Mouse (Mus musculus) liver, adult 2 months (tissue): Measurements from ENCODE around the gene Ubxn1. TPM values are rescaled to one million over a fixed set of nuclear protein-coding genes. Genes with fewer than 3 reads are reported as not detected.
A peak's percentile ranks its signal among the peaks of the same experiment; 100 is the strongest.
"Not testable (repeated sequence)": the region's sequence is repeated elsewhere in the genome, so short reads cannot be mapped to it uniquely, and the experiment has no call there.

Source experiments
- DNase-seq: peaks from one replicate; pipeline ENCODE4 v3.0.0-alpha.2; 2011; ENCODE audit warnings: low read depth, low spot score; ENCODE audit errors: extremely low read depth
- H3K27ac ChIP-seq: fragments of 200-500 bp; replicated peaks from 2 replicates; pipeline ENCODE4 v1.5.1; 2012; ENCODE audit warnings: low read depth, mild to moderate bottlenecking, control low read depth, inconsistent platforms, low read length; ENCODE audit not compliant: insufficient read depth
- H3K27me3 ChIP-seq: fragments of 200-500 bp; 2 replicates; pipeline ENCODE4 v1.6.1; 2012; ENCODE audit warnings: mild to moderate bottlenecking, moderate library complexity, low read length, inconsistent platforms; ENCODE audit not compliant: control insufficient read depth, insufficient read depth
- H3K36me3 ChIP-seq: fragments of 200-500 bp; 2 replicates; pipeline ENCODE4 v1.6.1; 2012; ENCODE audit warnings: low read length, inconsistent platforms; ENCODE audit not compliant: control insufficient read depth, insufficient read depth
- H3K4me1 ChIP-seq: fragments of 200-500 bp; 2 replicates; pipeline ENCODE4 v1.6.1; 2011; ENCODE audit warnings: low read length; ENCODE audit not compliant: control insufficient read depth, insufficient read depth
- H3K4me3 ChIP-seq: fragments of 200-500 bp; 2 replicates; pipeline ENCODE4 v1.5.1; 2011; ENCODE audit warnings: low read depth, mild to moderate bottlenecking, control low read depth, low read length, moderate library complexity; ENCODE audit not compliant: insufficient read depth
- H3K79me2 ChIP-seq: fragments of 200-500 bp; 2 replicates; pipeline ENCODE4 v1.6.1; 2012; ENCODE audit warnings: inconsistent platforms, mild to moderate bottlenecking, low read length, moderate library complexity; ENCODE audit not compliant: control insufficient read depth, insufficient read depth
- H3K9ac ChIP-seq: fragments of 200-500 bp; 2 replicates; pipeline ENCODE4 v1.6.1; 2012; ENCODE audit warnings: low read depth, mild to moderate bottlenecking, control low read depth, inconsistent platforms, low read length
- CTCF ChIP-seq: fragments of 200-500 bp; IDR thresholded peaks from 2 replicates; pipeline ENCODE4 v1.5.1; 2011; ENCODE audit warnings: low read depth, low read length, control low read depth
- POLR2A ChIP-seq: fragments of 200-500 bp; IDR thresholded peaks from 2 replicates; pipeline ENCODE4 v1.6.1; 2011; ENCODE audit warnings: low read length, control low read depth; ENCODE audit not compliant: insufficient read depth; ENCODE audit errors: extremely low read depth
- WGBS: fragments of 180-500 bp; shearing (Covaris S2); methylation state at CpG from one replicate; pipeline ENCODE4 v1.1.7; 2018; 5-methylcytosine and 5-hydroxymethylcytosine counted together
- polyA plus RNA-seq: library from polyadenylated mRNA; depleted of rRNA; stranded (reverse); fragments of >200 nt; gene quantifications from 2 replicates; pipeline ENCODE4 v1.2.3, GENCODE M21; 2012
- total RNA-seq: library from RNA; depleted of rRNA; stranded (reverse); fragments of >200 nt; gene quantifications from 2 replicates; pipeline ENCODE4 v1.2.3, GENCODE M21; 2014

The Ubxn1 gene
- total and polyA plus RNA-seq, 2 experiments: 82.7 to 128 TPM

DNA sequence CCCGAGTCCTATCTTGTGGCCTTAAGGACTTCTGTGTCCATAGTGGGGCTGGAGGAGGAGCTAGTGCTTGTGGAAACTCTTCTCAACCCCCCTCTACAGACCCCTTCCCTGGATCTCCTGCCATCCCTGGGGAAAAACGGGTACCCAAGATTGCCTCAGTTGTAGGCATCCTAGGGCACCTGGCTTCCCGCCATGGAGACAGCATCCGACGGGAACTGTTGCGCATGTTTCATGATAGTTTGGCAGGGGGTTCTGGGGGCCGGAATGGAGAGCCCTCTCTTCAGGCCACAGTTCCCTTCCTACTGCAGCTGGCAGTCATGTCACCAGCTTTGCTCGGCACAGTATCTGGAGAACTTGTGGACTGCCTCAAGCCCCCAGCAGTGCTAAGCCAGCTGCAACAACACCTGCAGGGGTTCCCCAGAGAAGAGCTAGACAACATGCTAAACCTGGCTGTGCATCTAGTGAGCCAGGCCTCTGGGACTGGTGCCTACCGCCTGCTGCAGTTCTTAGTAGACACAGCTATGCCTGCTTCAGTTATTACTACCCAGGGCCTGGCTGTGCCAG is 24.2 kb downstream of the Ubxn1 start:
- DNase-seq: no peak
- WGBS: 90% methylated on average over 9 of the region's 9 CpGs
- Histone ChIP-seq H3K4me1 (peaks cover 10% of the 10 kb centered on the region), H3K4me3 (no peak overlapping the region), H3K27ac (no peak overlapping the region), H3K27me3 (no peaks in the 10 kb centered on the region), H3K79me2 (peaks cover 16% of the 10 kb centered on the region; the same call in 1 of the 2 replicates), H3K9ac (no peak overlapping the region), H3K36me3 (peaks cover under 1% of the 10 kb centered on the region; the same call in 1 of the 2 replicates)
- TF ChIP-seq CTCF (no peak), POLR2A (no peak)

DNA sequence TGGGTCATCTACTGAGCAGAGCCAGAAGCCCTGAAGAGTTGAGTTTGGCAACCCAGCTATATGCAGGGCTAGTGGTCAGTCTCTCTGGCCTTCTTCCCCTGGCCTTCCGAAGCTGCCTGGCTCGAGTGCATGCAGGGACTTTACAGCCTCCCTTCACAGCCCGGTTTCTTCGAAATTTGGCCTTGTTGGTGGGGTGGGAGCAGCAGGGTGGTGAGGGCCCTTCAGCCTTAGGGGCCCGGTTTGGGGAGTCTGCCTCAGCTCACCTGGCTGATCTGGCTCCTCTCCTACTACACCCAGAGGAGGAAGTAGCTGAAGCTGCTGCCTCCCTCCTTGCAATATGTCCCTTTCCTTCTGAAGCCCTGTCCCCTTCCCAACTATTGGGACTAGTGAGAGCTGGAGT is 24.9 kb downstream of the Ubxn1 start:
- H3K4me3 ChIP-seq: not testable (repeated sequence)
- H3K4me1 ChIP-seq: peaks cover 12% of the 10 kb centered on the region

DNA sequence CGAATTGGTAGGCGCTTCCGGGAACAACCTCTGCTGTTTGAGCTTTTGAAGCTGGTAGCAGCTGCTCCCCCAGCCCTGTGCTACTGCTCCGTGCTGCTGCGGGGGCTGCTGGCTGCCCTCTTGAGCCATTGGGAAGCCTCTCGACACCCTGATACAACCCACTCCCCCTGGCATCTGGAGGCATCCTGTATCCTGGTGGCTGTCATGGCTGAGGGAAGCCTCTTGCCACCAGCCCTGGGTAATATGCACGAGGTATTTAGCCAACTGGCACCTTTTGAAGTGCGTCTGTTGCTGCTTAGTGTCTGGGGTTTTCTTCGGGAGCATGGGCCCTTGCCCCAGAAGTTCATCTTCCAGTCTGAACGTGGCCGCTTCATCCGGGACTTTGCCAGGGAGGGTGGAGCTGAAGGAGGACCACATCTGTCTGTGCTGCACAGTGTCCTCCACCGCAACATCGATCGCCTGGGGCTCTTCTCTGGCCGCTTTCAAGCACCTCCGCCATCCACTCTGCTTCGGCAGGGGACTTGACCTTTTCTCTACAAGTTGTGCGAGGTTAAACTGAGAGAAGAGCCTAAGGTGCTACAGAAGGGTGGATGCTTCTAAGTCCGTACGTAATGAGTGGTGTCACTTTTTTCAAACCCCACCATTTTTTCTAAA is 26.0 kb downstream of the Ubxn1 start:
- Histone ChIP-seq H3K4me3 (peak overlapping the region; percentile 71), H3K4me1 (peaks cover 12% of the 10 kb centered on the region), H3K9ac (peak overlapping the region; percentile 43), H3K79me2 (peaks cover 16% of the 10 kb centered on the region; the same call in 1 of the 2 replicates), H3K27ac (peak overlapping the region; percentile 38)
- H3K27me3 ChIP-seq, H3K36me3 ChIP-seq: not testable (repeated sequence)
- 16% methylated on average over 21 of the region's 21 CpGs for WGBS
- peak; percentile 53 for DNase-seq

More for the DNA sequence above, 24.9 kb downstream of the Ubxn1 start:
- WGBS: 85% methylated on average over 5 of the region's 5 CpGs
- H3K9ac ChIP-seq, H3K27me3 ChIP-seq, DNase-seq, H3K27ac ChIP-seq, H3K36me3 ChIP-seq: not testable (repeated sequence)
- peaks cover 16% of the 10 kb centered on the region; the same call in 1 of the 2 replicates for H3K79me2 ChIP-seq

DNA sequence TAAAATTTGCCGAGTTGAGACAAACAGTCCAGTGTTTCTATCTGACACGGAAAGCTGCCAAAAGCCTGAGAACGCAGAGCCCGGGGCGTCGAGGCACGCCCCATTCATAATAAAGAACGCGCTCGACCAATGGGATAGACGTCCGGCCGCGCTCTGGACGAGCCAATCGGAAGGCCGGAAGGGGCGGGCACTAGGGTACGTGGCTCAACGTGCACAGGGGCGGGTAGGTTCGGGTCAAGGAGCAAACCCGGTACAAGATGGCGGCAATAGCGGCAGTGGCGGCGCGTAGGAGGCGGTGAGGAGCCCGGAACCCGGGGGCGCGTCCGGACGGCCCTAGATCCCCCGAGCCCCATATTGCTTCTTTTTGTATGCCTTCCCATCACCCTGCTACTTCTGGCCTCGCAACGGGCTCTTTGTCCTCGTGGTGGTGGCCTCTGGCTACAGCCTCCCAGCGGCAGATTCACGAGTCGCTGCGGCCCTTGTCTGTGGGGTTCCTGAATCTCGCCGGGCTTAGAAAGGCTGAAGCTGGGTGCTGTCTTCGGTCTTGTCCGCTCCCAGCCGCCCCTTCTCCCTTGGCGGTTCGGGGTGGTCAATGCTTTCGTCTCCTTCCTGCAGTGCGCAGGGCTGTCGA is 26.7 kb downstream of the Ubxn1 start, which contains the start of gene Ganab:
Gene Ganab (plus strand): TSS at position 207 of the 631 bp plus-strand sequence.
- under 1% methylated on average over 53 of the region's 53 CpGs for WGBS
- TF ChIP-seq POLR2A (peak; percentile 87), CTCF (peak; percentile 24; the same call in 1 of the 2 replicates)
- Histone ChIP-seq H3K79me2 (peaks cover 16% of the 10 kb centered on the region; the same call in 1 of the 2 replicates), H3K9ac (peak within 1 kb of the TSS; percentile 81), H3K27ac (peak within 1 kb of the TSS; percentile 86), H3K4me1 (peaks cover 12% of the 10 kb centered on the region), H3K27me3 (no peaks in the 10 kb centered on the region), H3K36me3 (peaks cover 10% of the 10 kb centered on the region; the same call in 1 of the 2 replicates), H3K4me3 (peak within 1 kb of the TSS; percentile 71)
- peak; percentile 83 for DNase-seq

DNA sequence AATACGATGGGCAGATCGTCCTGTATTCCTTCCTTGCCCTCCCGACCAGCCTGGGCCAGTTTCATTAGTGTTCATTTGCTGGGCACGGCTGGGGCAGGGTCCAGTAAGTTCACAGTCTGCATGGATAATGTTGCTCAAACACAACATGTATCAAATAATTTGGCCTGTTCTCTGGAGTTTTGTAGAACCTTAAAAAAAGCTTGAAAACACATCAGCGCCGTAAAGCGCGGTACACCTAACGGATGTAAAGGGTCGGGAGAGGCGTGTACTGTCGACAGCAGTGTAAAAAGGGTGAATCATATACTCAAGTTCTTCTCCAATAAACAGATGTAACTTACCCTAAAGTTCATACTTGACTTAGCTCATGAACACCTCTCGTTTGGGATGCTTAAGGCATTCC is 27.3 kb downstream of the Ubxn1 start:
- peak overlapping the region; percentile 71 for H3K4me3 ChIP-seq
- no peaks in the 10 kb centered on the region for H3K27me3 ChIP-seq
- peaks cover 16% of the 10 kb centered on the region for H3K36me3 ChIP-seq
- peak overlapping the region; percentile 86 for H3K27ac ChIP-seq
- DNase-seq: peak; percentile 53
- H3K9ac ChIP-seq: peak overlapping the region; percentile 81
- TF ChIP-seq POLR2A (0 out of 2 replicates have a peak, but pooled peaks have one; percentile 9), CTCF (no peak)
- peaks cover 14% of the 10 kb centered on the region; the same call in 1 of the 2 replicates for H3K79me2 ChIP-seq
- peaks cover 12% of the 10 kb centered on the region for H3K4me1 ChIP-seq
- 2% methylated on average over 13 of the region's 13 CpGs for WGBS
